Mouse (Mus musculus): ENCODE results near the gene Slc5a5. TPM values are rescaled to one million over a fixed set of nuclear protein-coding genes. Genes with fewer than 3 reads are reported as not detected.
A peak's percentile ranks its signal among the peaks of the same experiment; 100 is the strongest.

Slc5a5 gene
- total and polyA plus RNA-seq, 3 experiments, result 0.18 TPM; not detected in 2

GRCm38 (mm10) chr8:70841147-70842072 is 51.1 kb downstream of the Slc5a5 start:
- H3K27ac ChIP-seq, result no peak overlapping the region
- no peak overlapping the region for H3K4me3 ChIP-seq

DNA sequence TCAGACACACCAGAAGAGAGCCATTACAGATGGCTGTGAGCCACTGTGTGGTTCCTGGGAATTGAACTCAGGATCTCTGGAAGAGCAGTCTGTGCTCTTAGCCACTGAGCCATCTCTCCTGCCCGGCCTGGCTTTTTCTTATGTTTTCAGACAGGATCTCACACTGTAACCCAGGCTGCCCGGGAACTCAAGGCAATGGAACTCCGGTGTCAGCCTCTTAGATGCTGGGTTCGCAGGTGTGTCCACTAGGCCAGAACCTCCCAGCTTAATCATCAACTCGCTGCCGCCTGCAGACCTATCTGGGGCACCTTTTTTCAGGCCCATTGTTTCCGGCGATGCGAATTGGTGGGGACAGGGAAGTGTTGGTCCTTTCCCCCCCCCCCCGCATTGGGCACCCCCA is 52.0 kb downstream of the Slc5a5 start:
- H3K79me2 ChIP-seq (replicated peaks; ENCODE audit: control insufficient read depth, insufficient read depth, low read length), result no peaks in the 10 kb centered on the region
- H3K27ac ChIP-seq, result peak overlapping the region; percentile 90; the same call in 1 of the 2 replicates
- 51% methylated on average over 10 of the region's 10 CpGs for WGBS
- no peak overlapping the region for H3K4me3 ChIP-seq
- peaks cover 1% of the 10 kb centered on the region; the same call in 1 of the 2 replicates for H3K4me1 ChIP-seq (ENCODE audit: control insufficient read depth, insufficient read depth, low read length)
- DNase-seq, result no peak
- TF ChIP-seq CTCF (IDR thresholded peaks at IDR 0.05) (no peak), POLR2A (IDR thresholded peaks at IDR 0.05; ENCODE audit: insufficient read depth, low read depth, low read length) (no peak)
- intact Hi-C loops (cut with DNase I), result loop anchor here (2.0 kb wide), 1 partner anchor 74 kb away; no protein-coding TSS in a partner anchor
- no peaks in the 10 kb centered on the region for H3K27me3 ChIP-seq (ENCODE audit: control insufficient read depth, insufficient read depth, low read length)
- no peaks in the 10 kb centered on the region for H3K36me3 ChIP-seq (ENCODE audit: control insufficient read depth, insufficient read depth, low read length)
- no peak overlapping the region for H3K9ac ChIP-seq (ENCODE audit: low read depth, low read length)

More at GRCm38 (mm10) chr8:70841147-70842072, 51.1 kb downstream of the Slc5a5 start:
- Histone ChIP-seq H3K9ac (ENCODE audit: low read depth, low read length) (no peak overlapping the region), H3K79me2 (replicated peaks; ENCODE audit: control insufficient read depth, insufficient read depth, low read length) (no peaks in the 10 kb centered on the region), H3K4me1 (ENCODE audit: control insufficient read depth, insufficient read depth, low read length) (peaks cover 1% of the 10 kb centered on the region; the same call in 1 of the 2 replicates), H3K27me3 (ENCODE audit: control insufficient read depth, insufficient read depth, low read length) (no peaks in the 10 kb centered on the region), H3K36me3 (ENCODE audit: control insufficient read depth, insufficient read depth, low read length) (no peaks in the 10 kb centered on the region)
- DNase-seq, result peak; percentile 86 to 95
- 24% methylated on average over 22 of the region's 22 CpGs for WGBS
- no peak for TF ChIP-seq POLR2A (IDR thresholded peaks at IDR 0.05; ENCODE audit: insufficient read depth, low read depth, low read length)
- peak; percentile 97 for TF ChIP-seq CTCF (IDR thresholded peaks at IDR 0.05)
- TF ChIP-seq EP300 (IDR thresholded peaks at IDR 0.05; ENCODE audit: insufficient read depth, low read depth, low read length), result peak; percentile 90
- intact Hi-C loops (cut with DNase I), result loop anchor here (1.0 to 2.0 kb wide), 3 partner anchors 20 to 121 kb away; no protein-coding TSS in a partner anchor

DNA sequence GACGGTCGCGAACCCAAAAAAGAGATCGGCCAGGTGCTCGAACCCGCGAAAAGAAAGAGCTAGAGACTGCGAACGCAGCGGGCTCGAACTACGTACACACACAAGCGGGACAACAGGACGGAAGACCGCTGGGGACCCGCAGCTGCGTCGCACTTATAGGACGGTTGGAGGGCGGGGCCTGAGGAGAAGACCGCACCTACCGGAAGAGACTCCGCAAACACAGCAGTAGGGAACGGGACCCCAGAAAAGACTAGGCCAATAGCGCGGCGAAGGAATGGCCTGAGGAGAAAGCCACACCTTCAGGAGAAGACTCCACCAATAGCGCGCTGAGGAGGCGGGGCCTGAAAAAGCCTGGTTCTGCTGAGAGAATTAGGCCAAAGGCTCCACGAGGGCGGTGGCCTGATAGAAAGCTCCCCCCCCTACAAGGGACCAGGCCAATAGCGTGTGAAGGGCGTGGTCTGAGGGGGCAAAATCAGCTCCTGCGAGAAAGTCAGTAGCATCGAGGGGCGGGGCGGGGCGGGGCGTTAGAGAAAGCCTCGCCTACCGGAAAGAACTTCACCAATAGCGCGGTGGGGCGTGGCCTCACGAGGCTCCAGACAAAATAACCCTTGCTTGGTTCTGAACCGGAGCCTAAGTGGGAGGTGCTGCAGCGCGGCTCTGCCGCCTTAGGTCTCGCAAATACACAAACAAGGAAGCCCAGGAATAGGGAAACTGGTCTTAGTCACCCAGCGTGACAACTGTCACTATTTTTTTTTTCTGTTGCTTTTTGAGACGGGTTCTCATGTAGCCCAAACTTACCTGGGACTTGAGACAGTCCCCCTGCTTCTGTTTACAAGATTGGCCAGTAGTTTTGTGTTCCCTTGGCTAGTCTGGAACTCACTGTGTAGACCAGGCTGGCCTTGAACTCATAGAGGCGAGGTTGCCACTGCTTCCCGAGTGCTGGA is 52.9 kb downstream of the Slc5a5 start, which contains the start of gene Arrdc2:
Gene Arrdc2 (minus strand): TSS at position 313 of the 944 bp plus-strand sequence.
- Histone ChIP-seq H3K4me1 (ENCODE audit: control insufficient read depth, insufficient read depth, low read length) (peaks cover 1% of the 10 kb centered on the region; the same call in 1 of the 2 replicates), H3K36me3 (ENCODE audit: control insufficient read depth, insufficient read depth, low read length) (no peaks in the 10 kb centered on the region), H3K79me2 (replicated peaks; ENCODE audit: control insufficient read depth, insufficient read depth, low read length) (no peaks in the 10 kb centered on the region), H3K27ac (peak within 1 kb of the TSS; percentile 94), H3K27me3 (ENCODE audit: control insufficient read depth, insufficient read depth, low read length) (no peaks in the 10 kb centered on the region), H3K9ac (ENCODE audit: low read depth, low read length) (peak within 1 kb of the TSS; percentile 82), H3K4me3 (peak within 1 kb of the TSS; percentile 53)
- DNase-seq, result peak; percentile 96 to 99
- intact Hi-C loops (cut with DNase I), result loop anchor here (2.0 kb wide), 1 partner anchor 73 kb away; no protein-coding TSS in a partner anchor
- peak; percentile 100 for TF ChIP-seq POLR2A (IDR thresholded peaks at IDR 0.05; ENCODE audit: insufficient read depth, low read depth, low read length)
- no peak for TF ChIP-seq CTCF (IDR thresholded peaks at IDR 0.05)
- TF ChIP-seq EP300 (IDR thresholded peaks at IDR 0.05; ENCODE audit: insufficient read depth, low read depth, low read length), result peak; percentile 64
- 2% methylated on average over 55 of the region's 55 CpGs for WGBS

DNA sequence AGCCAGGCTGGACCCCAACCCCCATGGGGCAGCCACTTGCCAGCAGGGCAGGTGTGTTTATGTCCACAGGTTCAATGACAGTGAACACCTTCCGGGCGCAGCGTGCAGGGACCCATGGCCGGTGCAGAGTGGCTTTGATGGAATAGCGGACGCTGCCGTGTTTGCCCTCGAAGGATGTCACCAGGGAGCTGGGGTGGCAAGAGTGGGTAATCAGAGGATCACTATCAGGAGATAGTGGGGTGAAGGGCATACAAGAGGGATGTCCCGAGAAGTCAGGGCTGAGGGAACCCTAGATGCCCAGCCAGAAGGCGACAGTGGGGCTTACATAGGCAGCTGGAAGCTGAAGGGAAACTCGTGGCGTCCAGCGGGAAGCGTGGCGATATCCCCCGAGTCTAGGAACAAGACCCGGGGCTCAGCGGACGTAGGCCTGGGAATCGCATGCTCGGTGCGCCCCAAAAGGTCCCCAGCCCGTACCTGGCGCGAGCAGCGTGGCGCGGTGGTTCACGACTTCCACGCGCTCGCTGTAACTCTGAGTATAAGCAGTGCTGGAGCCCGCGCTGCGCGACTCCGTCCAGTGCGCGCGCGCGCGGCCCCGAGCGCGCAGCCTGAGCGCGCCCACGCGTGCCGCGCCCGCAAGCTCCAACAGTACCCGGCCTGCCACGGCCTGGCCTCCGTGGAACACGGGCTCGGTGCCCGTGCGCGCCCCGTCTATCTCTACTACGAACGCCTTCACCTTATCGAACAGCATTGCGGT is 53.7 kb downstream of the Slc5a5 start:
- intact Hi-C loops (cut with DNase I), result no loop called here
- 2% methylated on average over 66 of the region's 66 CpGs for WGBS
- no peaks in the 10 kb centered on the region for H3K36me3 ChIP-seq (ENCODE audit: control insufficient read depth, insufficient read depth, low read length)
- TF ChIP-seq CTCF (IDR thresholded peaks at IDR 0.05) (peak; percentile 31), POLR2A (IDR thresholded peaks at IDR 0.05; ENCODE audit: insufficient read depth, low read depth, low read length) (no peak; the same call in 1 of the 2 replicates)
- H3K9ac ChIP-seq (ENCODE audit: low read depth, low read length), result peak overlapping the region; percentile 82
- no peak for DNase-seq
- no peaks in the 10 kb centered on the region for H3K79me2 ChIP-seq (replicated peaks; ENCODE audit: control insufficient read depth, insufficient read depth, low read length)
- H3K4me3 ChIP-seq, result peak overlapping the region; percentile 53
- peaks cover 1% of the 10 kb centered on the region for H3K4me1 ChIP-seq (ENCODE audit: control insufficient read depth, insufficient read depth, low read length)
- peak overlapping the region; percentile 94 for H3K27ac ChIP-seq
- no peaks in the 10 kb centered on the region for H3K27me3 ChIP-seq (ENCODE audit: control insufficient read depth, insufficient read depth, low read length)

- H3K4me1 ChIP-seq (ENCODE audit: control insufficient read depth, insufficient read depth, low read length), result peaks cover 7% of the 10 kb centered on the region
- WGBS, result 85% methylated on average over 12 of the region's 12 CpGs
- intact Hi-C loops (cut with DNase I), result no loop called here
- no peak overlapping the region for H3K27ac ChIP-seq
- no peak overlapping the region for H3K4me3 ChIP-seq
- DNase-seq, result no peak
- no peaks in the 10 kb centered on the region for H3K27me3 ChIP-seq (ENCODE audit: control insufficient read depth, insufficient read depth, low read length)
- no peaks in the 10 kb centered on the region for H3K79me2 ChIP-seq (replicated peaks; ENCODE audit: control insufficient read depth, insufficient read depth, low read length)
- TF ChIP-seq EP300 (IDR thresholded peaks at IDR 0.05; ENCODE audit: insufficient read depth, low read depth, low read length), result no peak
- TF ChIP-seq POLR2A (IDR thresholded peaks at IDR 0.05; ENCODE audit: insufficient read depth, low read depth, low read length), result no peak
- no peak for TF ChIP-seq CTCF (IDR thresholded peaks at IDR 0.05)
- H3K9ac ChIP-seq (ENCODE audit: low read depth, low read length), result no peak overlapping the region
- no peaks in the 10 kb centered on the region for H3K36me3 ChIP-seq (ENCODE audit: control insufficient read depth, insufficient read depth, low read length)
Measured at GRCm38 (mm10) chr8:70836666-70837065, 55.9 kb downstream of the Slc5a5 start.

Data from heart, adult 2 months (tissue).